Mouse (Mus musculus): Measurements from ENCODE around the gene Naa40.

Gene Naa40

DNA sequence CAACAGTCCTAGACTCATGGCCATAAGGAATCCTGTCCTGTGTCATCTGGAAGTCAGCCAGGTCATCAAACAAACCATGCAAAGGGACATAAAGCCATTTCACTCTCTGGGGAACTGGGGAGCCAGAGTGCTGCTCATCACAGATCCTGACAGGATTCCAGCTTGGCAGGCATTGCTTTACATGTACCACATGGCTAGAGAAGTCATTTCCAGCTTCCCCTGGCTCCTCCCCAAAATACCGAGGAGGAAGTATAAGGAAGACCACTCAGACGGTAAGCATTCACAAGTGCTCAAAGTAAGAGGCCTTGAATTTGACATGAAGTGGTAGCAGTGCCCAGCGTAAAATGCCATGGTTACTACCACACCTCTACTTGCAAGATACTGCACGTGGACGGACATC lies 26.5 kb downstream of the Naa40 start:
- DNase-seq (ENCODE audit: low spot score): peak; percentile 67

DNA sequence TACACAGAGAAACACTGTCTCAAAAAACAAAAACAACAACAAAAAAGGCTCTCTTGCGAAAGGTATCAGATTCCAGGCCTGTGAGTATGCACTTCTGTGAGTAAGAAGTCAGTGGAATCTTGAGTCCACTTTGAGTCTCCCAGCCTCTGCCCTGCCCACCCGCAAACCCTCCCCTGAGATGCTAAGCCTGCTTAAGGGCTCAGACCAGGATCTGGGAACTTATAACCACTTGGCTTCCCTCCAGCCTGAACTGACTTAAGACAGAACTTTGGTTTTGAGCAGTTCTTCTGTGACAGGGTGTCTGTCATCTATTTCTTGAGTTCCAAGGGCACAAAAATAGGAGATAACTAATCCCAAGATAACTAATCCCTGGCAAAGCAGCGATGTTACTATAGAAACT lies 28.0 kb downstream of the Naa40 start:
- no peak for DNase-seq (ENCODE audit: low spot score)

- no peak for DNase-seq (ENCODE audit: low spot score)
These were observed 28.8 kb downstream of the Naa40 start for GRCm38 (mm10) chr19:7212216-7212615.

DNA sequence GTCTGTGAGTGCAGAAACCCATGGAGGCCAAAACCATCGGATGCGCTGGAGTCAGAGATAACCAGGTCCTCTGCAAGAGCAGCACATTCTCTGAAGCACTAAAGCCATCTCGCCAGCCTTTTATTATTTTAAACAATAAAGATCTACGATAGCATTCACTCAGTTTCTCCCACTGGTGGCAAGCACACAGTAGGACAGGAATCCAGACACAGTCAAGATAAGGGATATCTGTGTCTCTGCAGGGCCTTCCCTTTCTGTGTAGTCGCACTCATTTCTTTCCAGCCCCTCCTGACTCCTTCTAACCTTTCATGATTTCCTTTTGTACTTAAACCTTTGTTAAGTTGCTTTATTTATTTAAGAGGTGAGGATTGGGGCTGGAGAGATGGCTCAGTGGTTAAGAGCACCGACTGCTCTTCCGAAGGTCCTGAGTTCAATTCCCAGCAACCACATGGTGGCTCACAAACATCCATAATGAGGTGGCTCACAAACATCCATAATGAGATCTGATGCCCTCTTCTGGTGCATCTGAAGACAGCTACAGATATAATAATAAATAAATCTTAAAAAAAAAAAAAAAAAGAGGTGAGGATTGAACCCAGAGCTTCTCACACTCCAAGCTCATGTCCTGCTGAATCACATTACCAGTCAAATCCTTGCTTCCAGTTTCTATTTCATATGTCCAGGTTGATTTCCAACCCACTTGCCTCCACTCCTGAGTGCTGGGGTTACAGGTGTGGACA lies 30.9 kb downstream of the Naa40 start:
- no peak for DNase-seq (ENCODE audit: low spot score)

DNA sequence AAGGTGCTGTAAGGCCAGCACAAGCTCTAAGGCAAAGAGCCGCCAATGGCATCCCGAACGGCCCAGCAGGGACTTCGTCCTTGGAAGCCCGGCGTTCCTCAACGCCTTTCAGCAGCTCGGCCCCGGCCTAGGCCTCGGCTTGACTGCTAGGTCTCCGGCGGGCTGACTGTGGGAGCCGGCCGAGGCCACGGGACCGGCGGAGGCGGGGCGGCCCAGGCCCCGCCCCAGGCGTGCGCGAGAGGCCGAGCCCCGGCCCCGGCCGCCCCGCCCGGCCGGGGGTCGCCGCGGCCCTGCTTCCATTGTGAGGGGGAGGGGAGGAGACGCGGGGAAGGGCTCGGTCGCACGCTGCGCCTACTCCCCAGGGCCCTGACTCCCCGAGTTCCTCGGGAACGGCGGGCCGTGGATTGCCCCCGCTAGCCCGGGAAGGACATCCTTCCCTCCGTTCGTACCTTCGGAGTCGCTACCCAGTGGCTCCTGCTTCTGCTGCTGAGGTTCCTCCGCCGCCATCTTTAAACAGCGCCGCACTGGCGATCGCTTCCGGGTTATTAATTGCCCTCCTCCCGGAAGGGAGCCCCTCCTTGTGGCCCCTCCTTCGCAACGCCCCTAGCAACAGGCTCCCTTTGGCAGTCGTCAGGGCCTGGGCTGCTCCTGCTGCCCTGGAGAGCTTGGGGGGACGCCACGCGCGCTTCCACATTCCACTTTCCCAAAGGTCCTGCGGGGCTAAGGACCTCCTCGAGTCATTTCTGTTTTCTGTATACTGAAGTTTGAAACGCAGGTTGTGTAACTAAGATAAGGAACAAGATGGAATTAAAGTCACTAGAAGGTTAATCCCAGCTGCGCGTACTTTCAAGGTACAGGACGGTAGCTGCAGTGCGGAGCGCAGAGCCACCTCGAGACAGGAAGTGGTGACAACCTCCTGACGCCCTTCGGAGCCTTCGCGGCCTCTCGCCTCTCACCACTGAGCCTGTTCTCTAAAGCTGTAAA lies 34.9 kb downstream of the Naa40 start, which contains the start of gene Otub1:
Gene Otub1 (minus strand): TSS at position 564 of the 984 bp plus-strand sequence.
- DNase-seq (ENCODE audit: low spot score): peak; percentile 92

GRCm38 (mm10) chr19:7205326-7205725 lies 35.7 kb downstream of the Naa40 start:
- no peak for DNase-seq (ENCODE audit: low spot score)

DNA sequence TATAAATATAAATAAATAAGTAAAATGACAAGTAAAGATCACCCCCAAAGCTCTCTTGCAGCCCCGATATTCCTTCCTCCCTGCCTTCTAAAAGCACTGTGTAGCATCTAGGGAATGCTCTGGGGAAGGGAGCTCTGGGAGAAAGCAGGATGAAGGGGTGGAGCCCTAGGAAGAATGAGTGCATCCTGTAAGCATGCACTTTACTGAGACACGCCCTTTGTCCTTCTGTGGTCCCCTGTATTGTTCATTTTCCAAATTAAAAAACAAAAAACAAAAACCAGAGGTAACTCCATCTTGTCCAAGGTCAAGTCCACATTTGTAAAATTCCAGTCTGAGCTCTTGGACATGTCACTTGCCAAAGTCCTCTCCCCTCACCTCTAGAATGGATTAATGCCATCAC lies 36.1 kb downstream of the Naa40 start:
- no peak for DNase-seq (ENCODE audit: low spot score)

GRCm38 (mm10) chr19:7200427-7200826 lies 40.6 kb downstream of the Naa40 start:
- DNase-seq (ENCODE audit: low spot score): no peak

- no peak for DNase-seq (ENCODE audit: low spot score)
These were observed 41.9 kb downstream of the Naa40 start for GRCm38 (mm10) chr19:7199089-7199488.

DNA sequence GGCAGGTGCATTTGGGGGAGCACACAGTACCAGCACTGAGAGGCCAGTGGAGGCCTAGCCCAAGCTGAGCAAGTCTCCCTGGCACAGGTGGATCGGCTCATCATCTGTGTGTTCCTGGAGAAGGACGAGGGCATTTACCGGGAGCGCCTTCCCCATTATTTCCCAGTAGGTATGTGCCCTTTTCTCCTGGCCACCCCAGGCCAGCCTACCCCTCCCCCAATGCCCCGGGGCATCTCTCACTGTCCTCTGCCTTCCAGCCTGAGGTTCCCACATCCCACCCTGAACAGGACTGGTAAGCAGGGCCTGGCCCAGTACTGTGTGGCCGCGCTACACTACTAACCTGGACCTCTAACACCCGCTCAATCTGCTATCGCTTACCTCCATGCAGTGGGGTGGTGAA lies 43.5 kb downstream of the Naa40 start:
- no peak for DNase-seq (ENCODE audit: low spot score)

DNA sequence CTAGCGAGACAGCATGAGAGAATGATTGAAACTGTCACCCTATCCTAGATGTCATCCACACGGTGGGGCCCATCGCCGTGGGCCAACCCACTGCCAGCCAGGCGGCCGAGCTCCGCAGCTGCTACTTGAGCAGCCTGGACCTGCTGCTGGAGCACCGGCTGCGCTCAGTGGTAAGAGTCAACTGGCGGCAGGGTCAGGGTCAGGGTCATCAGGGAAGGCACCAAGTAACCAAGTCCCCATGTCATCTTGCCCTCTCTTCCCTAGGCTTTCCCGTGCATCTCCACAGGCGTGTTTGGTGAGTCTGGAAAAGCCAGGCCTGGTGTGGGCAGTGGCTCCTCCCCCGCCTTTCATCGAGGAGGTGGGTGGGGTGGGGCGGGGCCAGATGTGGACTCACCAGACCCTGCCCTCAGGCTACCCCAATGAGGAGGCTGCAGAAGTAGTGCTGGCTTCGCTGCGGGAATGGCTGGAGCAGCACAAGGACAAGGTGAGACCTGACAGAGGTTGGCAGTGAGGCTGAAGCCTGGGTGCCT lies 44.2 kb downstream of the Naa40 start:
- peak; percentile 73 for DNase-seq (ENCODE audit: low spot score)

DNA sequence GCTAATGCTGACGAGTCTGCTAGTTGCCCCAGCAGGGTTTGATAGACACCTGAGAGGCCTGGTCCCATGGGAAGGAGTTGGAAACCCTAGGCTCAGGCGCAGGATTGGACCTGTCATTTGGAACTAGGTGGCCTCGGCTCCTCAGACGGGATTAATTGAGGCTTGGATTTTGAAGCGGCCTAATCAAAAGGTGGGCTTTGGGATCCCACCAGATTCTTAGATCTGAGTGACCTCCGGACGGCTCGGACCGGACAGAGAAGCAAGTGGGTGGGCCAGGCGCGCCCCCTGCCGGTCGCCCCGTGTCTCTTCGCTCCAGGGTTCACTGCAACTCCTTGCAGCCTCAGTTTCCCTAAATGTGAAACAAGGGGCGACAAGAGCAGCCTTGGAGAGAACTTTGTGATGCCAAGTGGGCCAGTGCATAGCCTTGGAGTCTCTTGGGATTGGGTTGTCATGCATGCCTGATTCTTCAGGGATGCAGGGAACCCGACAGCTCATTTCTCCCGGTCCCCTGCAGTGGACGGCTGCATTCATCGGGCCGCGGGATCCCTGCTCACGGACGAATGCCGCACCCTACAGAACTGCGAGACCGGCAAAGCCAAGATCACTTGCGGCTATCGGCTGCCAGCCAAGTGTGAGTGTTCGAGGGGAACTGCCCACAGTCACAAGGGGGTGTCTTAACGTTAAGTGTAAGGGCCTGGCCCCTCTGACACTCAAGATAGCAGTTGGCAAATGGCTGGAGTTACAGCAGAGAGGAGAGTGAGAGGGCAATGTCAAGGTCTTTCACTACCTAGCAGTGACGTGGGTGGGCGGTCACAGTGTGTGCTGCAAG lies 44.9 kb downstream of the Naa40 start:
- DNase-seq (ENCODE audit: low spot score): peak; percentile 44

GRCm38 (mm10) chr19:7192561-7192967 lies 48.4 kb downstream of the Naa40 start:
- no peak for DNase-seq (ENCODE audit: low spot score)

- DNase-seq (ENCODE audit: low spot score): no peak
These were observed 49.3 kb downstream of the Naa40 start for GRCm38 (mm10) chr19:7191639-7192038.

DNA sequence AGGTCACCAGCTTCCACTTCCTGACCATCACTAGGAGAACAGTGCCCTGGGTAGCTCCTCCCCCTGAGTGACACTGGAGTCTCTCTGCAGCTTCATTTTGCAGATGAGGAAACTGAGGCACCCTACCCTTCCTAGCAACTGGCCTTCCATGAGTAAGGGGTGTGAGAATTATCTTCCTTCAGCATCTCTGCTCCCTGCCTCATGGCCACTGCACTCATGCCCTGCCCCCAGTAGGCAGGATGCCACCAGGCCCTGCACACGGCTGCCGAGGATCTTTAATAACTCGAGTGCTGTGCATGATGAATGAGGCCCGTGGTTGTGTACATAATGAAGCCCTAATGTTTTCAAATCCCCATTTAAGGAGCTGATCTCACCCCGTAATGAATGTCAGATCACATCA lies 50.0 kb downstream of the Naa40 start:
- DNase-seq (ENCODE audit: low spot score): no peak

GRCm38 (mm10) chr19:7189026-7189425 lies 52.0 kb downstream of the Naa40 start:
- DNase-seq (ENCODE audit: low spot score): no peak

DNA sequence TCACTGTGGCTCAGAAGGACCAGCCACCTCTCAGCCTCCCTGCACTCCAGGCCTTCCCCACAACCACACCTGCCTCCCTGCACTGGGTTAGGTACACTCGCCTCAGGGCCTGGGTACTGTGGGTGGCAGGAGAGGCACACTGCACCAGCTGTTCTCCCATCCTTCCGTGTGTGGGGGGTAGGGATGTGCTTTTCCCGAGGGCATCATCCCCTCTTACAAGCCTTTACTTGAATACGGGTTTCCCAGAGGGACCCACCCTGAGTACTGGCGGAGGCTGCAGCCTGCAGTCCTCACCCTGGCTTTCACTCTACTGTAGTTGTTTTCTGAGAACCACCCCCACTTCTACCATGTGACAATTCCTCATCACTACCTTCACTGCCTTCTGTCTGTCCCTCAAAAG lies 53.8 kb downstream of the Naa40 start:
- DNase-seq (ENCODE audit: low spot score): no peak

- no peak for DNase-seq (ENCODE audit: low spot score)
These were observed 55.2 kb downstream of the Naa40 start for GRCm38 (mm10) chr19:7185715-7186291.

DNA sequence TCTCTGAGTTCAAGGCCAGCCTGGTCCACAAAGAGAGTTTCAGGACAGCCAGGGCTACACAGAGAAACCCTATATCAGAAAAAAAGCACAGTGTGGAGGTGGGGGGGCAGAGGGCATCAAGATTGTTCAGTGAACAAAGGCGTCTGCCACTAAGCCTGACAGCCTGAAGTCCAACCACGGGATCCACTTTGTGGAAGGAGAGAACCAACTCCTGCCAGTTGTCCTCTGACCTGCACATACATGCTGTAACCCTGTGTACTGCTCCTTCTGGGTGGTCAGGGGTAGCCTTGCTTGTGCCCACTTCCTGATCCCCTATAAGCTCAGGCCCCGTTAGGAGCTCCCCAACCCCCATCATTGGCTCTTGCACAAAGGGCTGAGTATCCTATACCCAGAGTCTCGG lies 55.9 kb downstream of the Naa40 start:
- no peak for DNase-seq (ENCODE audit: low spot score)

GRCm38 (mm10) chr19:7183419-7183818 lies 57.6 kb downstream of the Naa40 start:
- no peak for DNase-seq (ENCODE audit: low spot score)

GRCm38 (mm10) chr19:7182273-7182949 lies 58.6 kb downstream of the Naa40 start:
- DNase-seq (ENCODE audit: low spot score): peak; percentile 77
